Mouse (Mus musculus): ENCODE results near the gene Sox6.

Gene Sox6

DNA sequence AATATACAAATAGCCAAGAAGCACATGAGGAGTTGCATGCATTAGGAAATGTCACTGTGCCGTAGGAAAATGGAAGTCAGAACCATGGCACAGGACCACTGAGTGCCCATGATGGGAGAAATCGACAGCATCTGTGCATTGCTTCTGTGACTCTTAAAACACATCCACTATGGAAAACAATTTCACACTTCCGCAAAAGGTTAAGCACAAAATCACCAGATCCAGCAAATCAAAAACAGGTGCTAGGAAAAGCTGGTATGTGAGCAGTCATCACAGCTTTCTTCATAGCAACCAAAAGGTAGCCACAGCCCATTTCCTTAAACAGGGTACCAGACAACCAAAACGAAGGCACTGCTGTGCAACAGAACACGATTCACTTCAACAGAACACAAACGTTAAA, 52.9 kb downstream of the Sox6 start:
- DNase-seq (ENCODE audit: low spot score) = no peak

DNA sequence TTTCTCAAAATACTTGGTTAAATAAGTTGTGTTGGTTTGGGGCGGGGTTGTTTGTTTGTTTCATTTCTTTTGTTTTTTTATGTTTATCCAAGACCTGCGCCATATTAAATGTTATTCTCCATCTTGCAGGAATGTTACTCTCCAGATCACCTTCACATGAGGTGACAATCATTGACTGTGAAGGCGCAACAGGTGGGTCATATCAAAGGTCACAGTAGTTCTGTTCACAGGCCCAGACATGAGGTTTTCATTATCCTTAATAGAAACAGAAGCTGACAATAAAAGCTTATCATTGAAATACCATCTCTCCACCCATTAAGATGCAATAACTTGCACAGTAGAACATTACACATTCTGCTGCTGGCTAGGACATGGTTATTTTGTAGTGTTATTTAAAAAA, 54.5 kb downstream of the Sox6 start:
- DNase-seq (ENCODE audit: low spot score) = no peak

DNA sequence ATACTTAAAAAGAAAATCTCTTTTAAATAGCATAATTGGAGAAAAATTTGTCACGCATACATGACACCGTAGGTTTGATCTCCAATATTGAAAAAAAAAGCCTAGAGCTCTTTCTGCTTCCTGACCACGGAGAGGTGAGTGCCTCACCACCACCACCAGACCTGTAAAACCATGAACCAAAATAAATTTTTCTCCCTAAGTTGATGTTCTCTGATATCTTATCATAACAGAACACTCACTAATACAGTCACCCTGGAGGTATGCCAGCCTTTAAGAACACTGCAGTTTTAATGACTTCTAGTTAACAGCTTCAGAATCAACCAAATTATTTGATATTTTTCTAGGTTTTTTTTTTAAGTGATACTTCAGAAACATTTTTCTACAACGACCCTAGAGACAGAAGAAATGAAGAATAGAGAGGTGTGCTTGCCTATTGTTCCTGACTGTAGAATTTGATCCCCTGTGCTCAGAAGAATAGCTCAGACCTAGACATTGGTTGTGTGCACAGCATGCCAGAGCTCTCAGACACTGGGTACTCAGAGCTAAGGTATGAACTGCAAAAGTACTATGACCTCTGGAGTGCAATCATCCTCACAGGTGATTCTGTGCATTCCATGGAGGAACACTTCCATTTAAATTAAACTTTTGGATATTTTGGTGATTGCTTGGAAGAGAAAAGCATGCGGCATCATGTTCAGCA, 58.6 kb downstream of the Sox6 start:
- no peak for DNase-seq (ENCODE audit: low spot score)

DNA sequence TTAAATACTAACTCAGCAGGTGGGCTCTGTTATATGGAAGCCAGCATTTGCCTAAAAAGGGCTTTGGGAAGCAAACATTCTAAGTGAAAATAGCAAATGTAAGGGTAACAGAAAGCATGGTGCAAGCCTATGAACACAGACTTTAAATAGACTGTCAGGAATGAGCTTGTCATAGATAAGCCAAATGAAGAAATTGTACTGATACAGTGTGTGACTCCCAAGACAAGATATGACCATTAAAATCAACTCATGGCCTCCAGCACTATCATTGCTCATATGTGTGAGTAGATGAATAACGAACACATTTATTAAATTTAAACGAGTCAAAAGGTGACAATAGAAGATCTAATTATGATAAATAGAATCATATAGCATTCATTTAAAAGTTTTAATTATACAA, 64.1 kb downstream of the Sox6 start:
- no peak for DNase-seq (ENCODE audit: low spot score)

DNA sequence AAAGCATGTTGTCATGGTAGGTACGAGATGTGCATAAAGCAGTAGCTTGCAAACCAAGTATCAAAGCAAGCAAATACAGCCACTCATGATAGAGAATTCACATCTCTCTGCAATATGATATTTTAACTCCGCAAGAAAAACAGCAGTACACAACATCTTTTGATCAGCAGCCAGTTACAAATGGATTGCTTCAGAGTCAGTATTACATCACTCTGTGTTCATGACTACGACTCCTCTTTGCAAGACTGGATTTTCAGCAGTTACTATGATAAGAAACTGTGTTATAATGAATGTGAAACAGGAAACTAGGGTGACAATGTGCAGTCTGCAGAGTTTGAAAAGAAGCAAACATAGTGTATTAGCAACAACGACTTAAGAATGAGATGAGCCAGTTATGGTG, 71.4 kb downstream of the Sox6 start:
- no peak for DNase-seq (ENCODE audit: low spot score)

DNA sequence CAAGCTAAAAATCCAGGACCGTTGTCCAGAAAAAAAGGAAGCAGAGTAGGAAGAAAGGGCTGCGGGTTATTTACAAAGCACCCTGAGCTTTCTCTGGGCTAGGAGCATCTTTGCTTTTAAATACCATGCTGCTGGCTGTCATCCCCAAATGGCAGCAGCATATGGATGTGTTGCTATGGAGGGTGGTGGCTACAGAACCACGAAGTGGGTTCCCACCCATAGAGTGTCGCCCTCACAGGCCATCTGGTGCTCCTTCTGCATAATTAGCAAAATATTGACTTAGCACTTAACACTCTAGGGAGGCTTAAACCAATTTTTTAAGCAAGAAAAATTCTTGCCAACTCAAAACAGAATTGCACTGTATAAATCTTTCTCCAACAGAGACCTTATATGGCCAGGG, 72.4 kb downstream of the Sox6 start:
- no peak for DNase-seq (ENCODE audit: low spot score)

DNA sequence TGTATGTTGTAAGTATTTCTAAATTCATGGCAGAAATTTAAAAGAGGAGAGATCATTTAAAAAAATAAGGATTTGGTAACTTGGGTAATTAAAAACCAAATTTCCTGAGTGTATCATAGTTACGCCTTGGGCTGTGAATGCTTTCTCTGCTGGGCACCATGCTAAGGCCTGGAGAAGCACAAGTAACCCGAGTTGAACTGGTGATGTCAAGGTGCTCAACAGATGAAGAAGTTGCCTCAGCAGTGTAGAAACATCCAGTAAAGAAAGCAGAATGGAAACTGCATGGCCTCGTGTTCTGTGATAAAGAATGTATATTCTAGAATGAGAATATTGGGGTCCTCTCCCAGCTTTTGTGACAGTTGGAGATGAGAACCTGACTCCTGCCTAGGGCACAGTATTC, 85.5 kb downstream of the Sox6 start:
- DNase-seq (ENCODE audit: low spot score) = no peak

- no peak for DNase-seq (ENCODE audit: low spot score)
These were observed 86.4 kb downstream of the Sox6 start for GRCm38 (mm10) chr7:115952235-115952634.

GRCm38 (mm10) chr7:115951689-115952088, 86.9 kb downstream of the Sox6 start:
- no peak for DNase-seq (ENCODE audit: low spot score)

- DNase-seq (ENCODE audit: low spot score) = no peak
These were observed 90.7 kb downstream of the Sox6 start for GRCm38 (mm10) chr7:115947916-115948315.

- no peak for DNase-seq (ENCODE audit: low spot score)
These were observed 92.0 kb downstream of the Sox6 start for GRCm38 (mm10) chr7:115946559-115946958.

DNA sequence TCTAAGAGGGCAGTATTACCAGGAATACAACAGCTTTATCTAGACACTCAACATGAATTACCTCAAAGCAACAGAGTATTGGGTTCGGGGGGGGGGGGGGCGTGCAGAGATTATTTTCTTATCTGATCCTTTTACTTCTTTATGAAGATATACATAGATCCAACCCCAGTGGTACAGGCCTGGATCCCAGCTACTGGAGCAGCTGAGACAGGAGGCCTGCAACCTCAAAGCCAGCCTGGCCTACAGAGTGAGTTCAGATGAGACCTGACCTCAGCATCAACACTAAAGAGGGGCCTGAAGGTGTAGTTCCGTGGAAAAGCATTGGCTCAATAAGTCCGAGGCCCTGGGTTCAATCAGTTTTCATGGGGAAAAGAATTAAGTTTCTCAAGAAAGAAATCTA, 93.1 kb downstream of the Sox6 start:
- DNase-seq (ENCODE audit: low spot score) = no peak

GRCm38 (mm10) chr7:115944250-115944649, 94.3 kb downstream of the Sox6 start:
- DNase-seq (ENCODE audit: low spot score) = no peak

DNA sequence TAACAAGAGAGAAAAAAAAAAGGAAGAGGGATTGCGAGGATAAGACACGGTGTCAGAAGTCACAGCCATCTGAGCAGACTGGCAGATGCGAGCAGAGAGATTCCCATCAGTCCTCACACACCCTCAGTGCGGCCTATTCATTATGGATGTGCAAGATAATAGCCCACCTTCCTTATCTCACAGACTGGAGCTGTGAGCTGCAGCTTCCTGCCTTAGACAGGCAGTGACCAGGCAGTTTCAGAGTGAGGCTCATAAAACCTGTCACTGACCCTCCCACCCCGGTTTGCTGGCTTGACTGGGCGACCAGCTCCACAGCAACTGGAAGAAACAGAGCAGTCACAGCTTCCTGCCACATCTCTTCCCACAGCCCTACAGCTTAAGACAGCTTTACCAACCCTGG, 96.8 kb downstream of the Sox6 start:
- DNase-seq (ENCODE audit: low spot score) = no peak

- DNase-seq (ENCODE audit: low spot score) = no peak
These were observed 99.3 kb downstream of the Sox6 start for GRCm38 (mm10) chr7:115939292-115939691.

DNA sequence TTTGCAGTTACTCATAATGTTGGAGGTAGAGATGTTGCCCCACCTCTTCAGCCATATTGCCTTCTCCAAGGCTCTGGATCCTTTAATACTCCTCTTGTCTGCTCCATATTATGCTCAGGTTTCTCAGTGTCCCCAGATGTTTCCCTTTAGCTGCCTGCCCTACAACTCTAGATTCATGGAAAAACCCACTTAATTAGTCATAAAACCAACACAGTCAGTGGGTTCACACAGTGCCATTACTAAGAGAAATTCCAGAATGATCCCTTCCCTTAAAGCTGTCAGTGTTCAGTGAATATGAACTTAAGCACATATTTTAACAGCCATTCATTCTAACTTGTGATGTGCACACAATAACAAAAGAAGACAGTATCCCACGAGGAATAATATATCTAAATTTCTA, 101.7 kb downstream of the Sox6 start:
- DNase-seq (ENCODE audit: low spot score) = no peak

DNA sequence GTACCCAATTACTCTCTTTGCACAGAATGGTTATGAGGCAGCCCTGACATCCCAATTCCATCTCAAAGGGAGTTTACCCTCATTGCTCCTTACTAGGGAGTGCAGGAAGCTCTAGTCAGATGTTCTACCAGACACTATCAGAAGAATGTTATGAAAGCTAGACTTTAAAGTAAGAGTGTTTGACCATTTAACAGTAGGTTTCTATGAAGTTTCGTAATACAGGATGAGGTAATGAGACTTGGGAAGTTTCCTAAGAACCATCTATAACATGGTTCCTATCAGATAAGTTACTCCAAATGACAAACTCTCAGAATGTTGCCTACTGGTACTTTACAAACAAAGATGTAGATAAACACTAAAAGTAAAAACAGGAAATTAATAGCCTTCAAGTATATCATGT, 123.3 kb downstream of the Sox6 start:
- DNase-seq (ENCODE audit: low spot score) = no peak

DNA sequence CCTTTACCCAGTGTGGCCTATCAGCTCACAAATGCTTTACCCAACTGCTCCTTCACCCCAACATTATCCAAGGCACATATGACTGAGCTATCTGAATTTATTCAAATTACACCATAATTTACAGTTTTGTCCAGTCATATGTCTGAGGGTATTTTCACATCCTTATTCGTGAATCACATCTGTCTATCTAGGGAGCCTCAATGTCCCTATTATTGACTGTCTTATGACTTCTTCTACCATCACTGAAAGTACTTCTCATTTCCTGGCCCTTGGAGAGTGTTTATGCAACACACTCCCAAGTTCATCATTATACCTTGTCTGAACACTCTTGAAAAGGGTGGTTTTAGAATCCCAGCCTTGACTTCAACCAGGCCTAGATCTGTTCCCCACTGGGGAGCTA, 128.3 kb downstream of the Sox6 start:
- DNase-seq (ENCODE audit: low spot score) = no peak

DNA sequence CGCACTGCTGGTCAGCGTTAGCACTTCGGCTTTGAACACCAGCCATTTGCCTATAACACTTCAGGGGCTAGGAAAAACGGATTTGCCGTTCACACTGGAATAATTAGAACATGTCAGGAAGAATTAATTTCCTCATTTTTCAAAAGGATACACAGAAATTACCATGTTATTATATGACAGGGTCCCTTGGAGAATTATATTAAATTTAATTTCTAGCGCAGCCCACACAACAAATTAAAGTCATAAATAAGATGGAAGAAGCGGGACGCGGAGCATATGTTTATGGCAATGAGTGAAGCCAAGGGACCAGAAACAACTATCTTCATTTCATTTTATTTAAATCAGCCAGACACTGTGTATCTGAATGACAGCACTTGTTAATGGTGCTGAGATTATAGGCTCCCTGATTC, 133.8 kb downstream of the Sox6 start:
- no peak for DNase-seq (ENCODE audit: low spot score)

- DNase-seq (ENCODE audit: low spot score) = no peak
These were observed 134.4 kb downstream of the Sox6 start for GRCm38 (mm10) chr7:115903931-115904797.

- DNase-seq (ENCODE audit: low spot score) = no peak
These were observed 135.2 kb downstream of the Sox6 start for GRCm38 (mm10) chr7:115903368-115903767.

- no peak for DNase-seq (ENCODE audit: low spot score)
These were observed 142.8 kb downstream of the Sox6 start for GRCm38 (mm10) chr7:115895831-115896230.

GRCm38 (mm10) chr7:115895028-115895671, 143.4 kb downstream of the Sox6 start:
- no peak for DNase-seq (ENCODE audit: low spot score)
